Mouse (Mus musculus): ENCODE measurements around the gene Agk.

Gene Agk

GRCm38 (mm10) chr6:40441755-40442154, 116.8 kb downstream of the Agk start:
- DNase-seq (ENCODE audit: low read depth, low spot score), result no peak

- DNase-seq (ENCODE audit: low read depth, low spot score), result no peak
Observed at GRCm38 (mm10) chr6:40443281-40443928, 118.4 kb downstream of the Agk start.
